Mouse (Mus musculus): ENCODE data around the gene Calm1.

Gene Calm1

GRCm38 (mm10) chr12:100226073-100226472 is 26.8 kb downstream of the Calm1 start:
- DNase-seq: no peak

GRCm38 (mm10) chr12:100226621-100227020 is 27.4 kb downstream of the Calm1 start:
- DNase-seq: no peak

GRCm38 (mm10) chr12:100228041-100228725 is 28.9 kb downstream of the Calm1 start:
- DNase-seq: no peak

GRCm38 (mm10) chr12:100234201-100234600 is 35.0 kb downstream of the Calm1 start:
- DNase-seq: no peak

- no peak for DNase-seq
These were observed 35.7 kb downstream of the Calm1 start for GRCm38 (mm10) chr12:100234919-100235318.

- no peak for DNase-seq
These were observed 36.2 kb downstream of the Calm1 start for GRCm38 (mm10) chr12:100235423-100235822.

GRCm38 (mm10) chr12:100239404-100239803 is 40.2 kb downstream of the Calm1 start:
- DNase-seq: no peak

- no peak for DNase-seq
These were observed 40.6 kb downstream of the Calm1 start for GRCm38 (mm10) chr12:100239807-100240206.

GRCm38 (mm10) chr12:100241911-100242796 is 42.9 kb downstream of the Calm1 start:
- DNase-seq: peak; percentile 96

- no peak for DNase-seq
These were observed 45.3 kb downstream of the Calm1 start for GRCm38 (mm10) chr12:100244580-100244979.

GRCm38 (mm10) chr12:100249170-100249569 is 49.9 kb downstream of the Calm1 start:
- DNase-seq: no peak

GRCm38 (mm10) chr12:100254471-100254870 is 55.2 kb downstream of the Calm1 start:
- DNase-seq: no peak

- DNase-seq: no peak
These were observed 56.3 kb downstream of the Calm1 start for GRCm38 (mm10) chr12:100255441-100255949.

- no peak for DNase-seq
These were observed 58.5 kb downstream of the Calm1 start for GRCm38 (mm10) chr12:100257779-100258178.
